Mouse (Mus musculus) thymus, postnatal 36 days (tissue): ENCODE data around the gene Cenpt.

Experiments used
- DNase-seq, 2 experiments: peaks; one replicate each; pipeline ENCODE4 v3.0.0; 2022; ENCODE audit warnings: mixed read lengths in 2 of 2

Gene Cenpt

GRCm38 (mm10) chr8:105853178-105853577, at the start of gene Cenpt:
Gene Cenpt (minus strand): TSS chr8:105853278.
- no peak for DNase-seq

GRCm38 (mm10) chr8:105900941-105901616, 48.0 kb upstream of the Cenpt start:
- no peak for DNase-seq

- peak; percentile 90 to 93 for DNase-seq
These were observed 47.3 kb upstream of the Cenpt start, which contains the start of gene Pskh1 for GRCm38 (mm10) chr8:105900180-105900940. Gene Pskh1 (plus strand): TSS chr8:105900441.

- no peak for DNase-seq
These were observed 44.9 kb upstream of the Cenpt start for GRCm38 (mm10) chr8:105897801-105898480.

GRCm38 (mm10) chr8:105893339-105893738, 40.3 kb upstream of the Cenpt start, which contains the start of gene Nrn1l:
Gene Nrn1l (plus strand): TSS chr8:105893567.
- peak in 1 of 2 experiments; percentile 41 for DNase-seq

GRCm38 (mm10) chr8:105892432-105892831, 39.4 kb upstream of the Cenpt start:
- peak; percentile 22 to 39 for DNase-seq

- DNase-seq: no peak
These were observed 37.8 kb upstream of the Cenpt start for GRCm38 (mm10) chr8:105890870-105891269.

- DNase-seq: no peak
These were observed 36.8 kb upstream of the Cenpt start for GRCm38 (mm10) chr8:105889756-105890465.

- peak; percentile 83 to 88 for DNase-seq
These were observed 27.9 kb upstream of the Cenpt start, which contains the start of gene Edc4 for GRCm38 (mm10) chr8:105880754-105881520. Gene Edc4 (plus strand): TSS chr8:105880881.

GRCm38 (mm10) chr8:105874301-105874700, 21.2 kb upstream of the Cenpt start:
- no peak for DNase-seq

GRCm38 (mm10) chr8:105866364-105867029, 13.4 kb upstream of the Cenpt start:
- DNase-seq: no peak

- peak in 1 of 2 experiments; percentile 6 for DNase-seq
These were observed 8.9 kb upstream of the Cenpt start for GRCm38 (mm10) chr8:105861951-105862350.

- peak; percentile 85 to 94 for DNase-seq
These were observed 7.3 kb upstream of the Cenpt start, which contains the start of gene Nutf2 for GRCm38 (mm10) chr8:105860143-105860981. Gene Nutf2 (plus strand): TSS chr8:105860580.

- DNase-seq: no peak
These were observed 6.2 kb upstream of the Cenpt start for GRCm38 (mm10) chr8:105859314-105859713.

GRCm38 (mm10) chr8:105858495-105858894, 5.4 kb upstream of the Cenpt start:
- no peak for DNase-seq

GRCm38 (mm10) chr8:105856168-105856835, 3.2 kb upstream of the Cenpt start:
- no peak for DNase-seq

- DNase-seq: peak; percentile 39 to 47
These were observed 2.4 kb upstream of the Cenpt start for GRCm38 (mm10) chr8:105855248-105856167.

GRCm38 (mm10) chr8:105854715-105855216, 1.7 kb upstream of the Cenpt start, which contains the start of gene Thap11:
Gene Thap11 (plus strand): TSS chr8:105855132.
- DNase-seq: peak; percentile 92 to 94
